Mouse (Mus musculus): ENCODE measurements around the gene Cad. TPM values are rescaled to one million over a fixed set of nuclear protein-coding genes. Genes with fewer than 3 reads are reported as not detected.

The Cad gene
- 5.8 TPM for polyA plus RNA-seq (2014; fragmentation: Illumina TruSeq; extraction: RNeasy Lipid Tissue Mini Kit (QIAGEN cat#74804); ENCODE audit: insufficient read depth, low read depth, low replicate concordance)

DNA sequence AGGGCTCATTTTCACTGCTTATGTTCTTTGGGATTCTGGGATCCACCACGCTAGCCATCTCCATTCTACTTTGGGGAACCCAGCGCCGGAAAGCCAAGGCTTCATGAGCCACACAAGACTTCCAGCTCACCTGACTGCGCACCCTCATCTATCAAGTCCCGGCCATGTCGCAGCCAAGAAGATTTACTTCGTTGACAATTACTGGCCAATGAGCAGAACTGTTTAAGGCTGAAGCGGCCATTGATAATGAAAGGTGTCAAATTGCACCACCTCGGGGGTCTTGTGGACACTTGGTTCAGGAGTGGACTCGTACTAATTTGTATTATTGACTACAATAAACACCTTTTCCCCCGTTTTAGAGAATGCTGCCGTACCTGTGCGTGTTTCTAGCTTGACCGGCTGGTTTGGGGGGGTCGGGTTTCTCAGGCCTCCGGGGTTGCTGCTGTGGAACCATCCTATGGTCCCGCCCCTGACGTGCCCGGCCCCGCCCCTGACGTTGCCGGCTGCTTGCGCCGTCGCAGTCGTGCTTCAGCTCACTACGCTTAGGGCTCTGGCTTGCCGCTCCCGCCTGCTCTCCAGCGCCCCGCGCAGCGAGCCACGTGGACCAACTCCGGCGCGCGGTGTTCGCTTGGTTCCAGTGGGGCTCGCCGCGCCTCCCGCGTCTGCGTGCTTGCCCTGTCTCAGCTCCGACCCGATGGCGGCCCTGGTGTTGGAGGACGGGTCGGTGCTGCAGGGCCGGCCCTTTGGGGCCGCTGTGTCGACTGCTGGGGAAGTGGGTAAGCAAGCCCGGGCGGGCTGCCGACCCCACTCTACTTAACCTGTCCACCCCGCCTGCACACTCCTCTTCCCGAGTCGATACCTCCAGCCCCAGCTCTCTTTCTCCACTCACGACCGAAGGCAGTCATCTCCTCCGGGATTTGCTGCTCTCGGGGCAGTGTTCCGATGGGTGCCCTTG is at the start of gene Cad:
TSS of gene Cad (plus strand) at position 520 of the 955 bp plus-strand sequence.

GRCm38 (mm10) chr5:31047848-31048762 is 6.5 kb upstream of the Cad start, which contains the start of gene Atraid:
Gene Atraid, plus strand, starts transcription at chr5:31048312.

GRCm38 (mm10) chr5:31048763-31049641 is 5.6 kb upstream of the Cad start, which contains the start of gene Slc5a6:
Gene Slc5a6, minus strand, starts transcription at chr5:31048924.

DNA sequence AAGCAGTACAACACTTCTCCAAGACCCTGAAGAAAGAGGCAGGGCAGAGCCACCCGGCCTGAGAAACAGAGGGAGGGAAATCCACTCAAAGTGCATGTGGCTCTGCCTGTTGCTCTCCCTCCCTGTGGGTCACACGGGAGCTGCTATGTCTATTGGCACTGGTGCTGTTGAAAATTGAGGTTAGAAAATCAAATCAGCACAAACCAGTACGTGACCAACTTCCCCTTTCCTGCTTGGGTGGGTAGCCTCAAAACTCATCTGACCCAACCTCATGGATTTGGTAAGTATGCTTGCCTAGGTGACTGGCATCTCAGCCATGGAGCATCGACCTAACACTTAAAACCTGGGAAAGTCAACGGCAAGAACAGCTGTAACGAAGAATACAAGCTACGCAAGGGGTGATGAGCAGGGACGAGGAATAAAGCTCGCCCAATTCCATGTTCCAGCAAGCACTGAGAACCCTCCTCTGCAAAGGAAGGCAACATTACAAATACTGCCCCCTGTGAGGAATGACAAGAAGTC is 51.3 kb downstream of the Cad start, which contains the start of gene Dnajc5g:
TSS of gene Dnajc5g (plus strand) at position 472 of the 522 bp plus-strand sequence.

GRCm38 (mm10) chr5:31108000-31108490 is 53.5 kb downstream of the Cad start, which contains the start of gene Slc30a3:
Gene Slc30a3, minus strand, starts transcription at chr5:31108237.

GRCm38 (mm10) chr5:31116354-31116753 is 61.8 kb downstream of the Cad start, which contains the start of gene Trim54:
Gene Trim54, plus strand, starts transcription at chr5:31116712.

Other genes starting within 250 kb of the Cad start
- 31.4 TPM for gene Mapre3, start 240.1 kb upstream of the Cad start, polyA plus RNA-seq (2014; fragmentation: Illumina TruSeq; extraction: RNeasy Lipid Tissue Mini Kit (QIAGEN cat#74804); ENCODE audit: insufficient read depth, low read depth, low replicate concordance)
- gene Tmem214, start 186.8 kb upstream of the Cad start, polyA plus RNA-seq (2014; fragmentation: Illumina TruSeq; extraction: RNeasy Lipid Tissue Mini Kit (QIAGEN cat#74804); ENCODE audit: insufficient read depth, low read depth, low replicate concordance), result 28.4 TPM
- 4.4 TPM for gene Agbl5, start 166.1 kb upstream of the Cad start, polyA plus RNA-seq (2014; fragmentation: Illumina TruSeq; extraction: RNeasy Lipid Tissue Mini Kit (QIAGEN cat#74804); ENCODE audit: insufficient read depth, low read depth, low replicate concordance)
- 298 TPM for gene Ost4, start 147.0 kb upstream of the Cad start, polyA plus RNA-seq (2014; fragmentation: Illumina TruSeq; extraction: RNeasy Lipid Tissue Mini Kit (QIAGEN cat#74804); ENCODE audit: insufficient read depth, low read depth, low replicate concordance)
- gene Emilin1, start 141.4 kb upstream of the Cad start, polyA plus RNA-seq (2014; fragmentation: Illumina TruSeq; extraction: RNeasy Lipid Tissue Mini Kit (QIAGEN cat#74804); ENCODE audit: insufficient read depth, low read depth, low replicate concordance), result 47.6 TPM
- gene Khk, start 133.3 kb upstream of the Cad start, polyA plus RNA-seq (2014; fragmentation: Illumina TruSeq; extraction: RNeasy Lipid Tissue Mini Kit (QIAGEN cat#74804); ENCODE audit: insufficient read depth, low read depth, low replicate concordance), result 53.4 TPM
- 0.60 TPM for gene Cgref1, start 109.2 kb upstream of the Cad start, polyA plus RNA-seq (2014; fragmentation: Illumina TruSeq; extraction: RNeasy Lipid Tissue Mini Kit (QIAGEN cat#74804); ENCODE audit: insufficient read depth, low read depth, low replicate concordance)
- gene Preb, start 94.4 kb upstream of the Cad start, polyA plus RNA-seq (2014; fragmentation: Illumina TruSeq; extraction: RNeasy Lipid Tissue Mini Kit (QIAGEN cat#74804); ENCODE audit: insufficient read depth, low read depth, low replicate concordance), result 81.0 TPM
- 1.2 TPM for gene Tcf23, start 86.1 kb upstream of the Cad start, polyA plus RNA-seq (2014; fragmentation: Illumina TruSeq; extraction: RNeasy Lipid Tissue Mini Kit (QIAGEN cat#74804); ENCODE audit: insufficient read depth, low read depth, low replicate concordance)
- 135 TPM for gene Atraid, start 6.5 kb upstream of the Cad start, polyA plus RNA-seq (2014; fragmentation: Illumina TruSeq; extraction: RNeasy Lipid Tissue Mini Kit (QIAGEN cat#74804); ENCODE audit: insufficient read depth, low read depth, low replicate concordance)
- gene Slc5a6, start 5.9 kb upstream of the Cad start, polyA plus RNA-seq (2014; fragmentation: Illumina TruSeq; extraction: RNeasy Lipid Tissue Mini Kit (QIAGEN cat#74804); ENCODE audit: insufficient read depth, low read depth, low replicate concordance), result 4.2 TPM
- not detected for gene Dnajc5g, start 51.5 kb downstream of the Cad start, polyA plus RNA-seq (2014; fragmentation: Illumina TruSeq; extraction: RNeasy Lipid Tissue Mini Kit (QIAGEN cat#74804); ENCODE audit: insufficient read depth, low read depth, low replicate concordance)
- gene Slc30a3, start 53.5 kb downstream of the Cad start, polyA plus RNA-seq (2014; fragmentation: Illumina TruSeq; extraction: RNeasy Lipid Tissue Mini Kit (QIAGEN cat#74804); ENCODE audit: insufficient read depth, low read depth, low replicate concordance), result not detected
- gene Trim54, start 61.9 kb downstream of the Cad start, polyA plus RNA-seq (2014; fragmentation: Illumina TruSeq; extraction: RNeasy Lipid Tissue Mini Kit (QIAGEN cat#74804); ENCODE audit: insufficient read depth, low read depth, low replicate concordance), result 3.1 TPM
- not detected for gene Ucn, start 84.0 kb downstream of the Cad start, polyA plus RNA-seq (2014; fragmentation: Illumina TruSeq; extraction: RNeasy Lipid Tissue Mini Kit (QIAGEN cat#74804); ENCODE audit: insufficient read depth, low read depth, low replicate concordance)
- 41.2 TPM for gene Mpv17, start 99.5 kb downstream of the Cad start, polyA plus RNA-seq (2014; fragmentation: Illumina TruSeq; extraction: RNeasy Lipid Tissue Mini Kit (QIAGEN cat#74804); ENCODE audit: insufficient read depth, low read depth, low replicate concordance)
- gene Gm29609, start 125.1 kb downstream of the Cad start, polyA plus RNA-seq (2014; fragmentation: Illumina TruSeq; extraction: RNeasy Lipid Tissue Mini Kit (QIAGEN cat#74804); ENCODE audit: insufficient read depth, low read depth, low replicate concordance), result 0.18 TPM
- 14.1 TPM for gene Gtf3c2, start 125.4 kb downstream of the Cad start, polyA plus RNA-seq (2014; fragmentation: Illumina TruSeq; extraction: RNeasy Lipid Tissue Mini Kit (QIAGEN cat#74804); ENCODE audit: insufficient read depth, low read depth, low replicate concordance)
- 69.2 TPM for gene Snx17, start 138.4 kb downstream of the Cad start, polyA plus RNA-seq (2014; fragmentation: Illumina TruSeq; extraction: RNeasy Lipid Tissue Mini Kit (QIAGEN cat#74804); ENCODE audit: insufficient read depth, low read depth, low replicate concordance)
- gene Eif2b4, start 138.7 kb downstream of the Cad start, polyA plus RNA-seq (2014; fragmentation: Illumina TruSeq; extraction: RNeasy Lipid Tissue Mini Kit (QIAGEN cat#74804); ENCODE audit: insufficient read depth, low read depth, low replicate concordance), result 24.8 TPM
- gene Zfp513, start 147.5 kb downstream of the Cad start, polyA plus RNA-seq (2014; fragmentation: Illumina TruSeq; extraction: RNeasy Lipid Tissue Mini Kit (QIAGEN cat#74804); ENCODE audit: insufficient read depth, low read depth, low replicate concordance), result 12.8 TPM
- 39.6 TPM for gene Ppm1g, start 165.9 kb downstream of the Cad start, polyA plus RNA-seq (2014; fragmentation: Illumina TruSeq; extraction: RNeasy Lipid Tissue Mini Kit (QIAGEN cat#74804); ENCODE audit: insufficient read depth, low read depth, low replicate concordance)
- 61.9 TPM for gene Nrbp1, start 186.1 kb downstream of the Cad start, polyA plus RNA-seq (2014; fragmentation: Illumina TruSeq; extraction: RNeasy Lipid Tissue Mini Kit (QIAGEN cat#74804); ENCODE audit: insufficient read depth, low read depth, low replicate concordance)
- gene Gm9970, start 186.5 kb downstream of the Cad start, polyA plus RNA-seq (2014; fragmentation: Illumina TruSeq; extraction: RNeasy Lipid Tissue Mini Kit (QIAGEN cat#74804); ENCODE audit: insufficient read depth, low read depth, low replicate concordance), result not detected
- gene Krtcap3, start 196.9 kb downstream of the Cad start, polyA plus RNA-seq (2014; fragmentation: Illumina TruSeq; extraction: RNeasy Lipid Tissue Mini Kit (QIAGEN cat#74804); ENCODE audit: insufficient read depth, low read depth, low replicate concordance), result 30.6 TPM
- gene Ift172, start 236.3 kb downstream of the Cad start, polyA plus RNA-seq (2014; fragmentation: Illumina TruSeq; extraction: RNeasy Lipid Tissue Mini Kit (QIAGEN cat#74804); ENCODE audit: insufficient read depth, low read depth, low replicate concordance), result 26.8 TPM
- 6.1 TPM for gene Fndc4, start 241.3 kb downstream of the Cad start, polyA plus RNA-seq (2014; fragmentation: Illumina TruSeq; extraction: RNeasy Lipid Tissue Mini Kit (QIAGEN cat#74804); ENCODE audit: insufficient read depth, low read depth, low replicate concordance)
- not detected for gene Gckr, start 242.7 kb downstream of the Cad start, polyA plus RNA-seq (2014; fragmentation: Illumina TruSeq; extraction: RNeasy Lipid Tissue Mini Kit (QIAGEN cat#74804); ENCODE audit: insufficient read depth, low read depth, low replicate concordance)